Mouse (Mus musculus) liver, adult 2 months (tissue): Measurements from ENCODE around the gene Acsl5.

Experiments
- CTCF ChIP-seq: fragments of 200-500 bp; IDR thresholded peaks from 2 replicates; pipeline ENCODE4 v1.5.1; 2011; ENCODE audit warnings: low read depth, low read length, control low read depth
- POLR2A ChIP-seq: fragments of 200-500 bp; IDR thresholded peaks from 2 replicates; pipeline ENCODE4 v1.6.1; 2011; ENCODE audit warnings: low read length, control low read depth; ENCODE audit not compliant: insufficient read depth; ENCODE audit errors: extremely low read depth

DNA sequence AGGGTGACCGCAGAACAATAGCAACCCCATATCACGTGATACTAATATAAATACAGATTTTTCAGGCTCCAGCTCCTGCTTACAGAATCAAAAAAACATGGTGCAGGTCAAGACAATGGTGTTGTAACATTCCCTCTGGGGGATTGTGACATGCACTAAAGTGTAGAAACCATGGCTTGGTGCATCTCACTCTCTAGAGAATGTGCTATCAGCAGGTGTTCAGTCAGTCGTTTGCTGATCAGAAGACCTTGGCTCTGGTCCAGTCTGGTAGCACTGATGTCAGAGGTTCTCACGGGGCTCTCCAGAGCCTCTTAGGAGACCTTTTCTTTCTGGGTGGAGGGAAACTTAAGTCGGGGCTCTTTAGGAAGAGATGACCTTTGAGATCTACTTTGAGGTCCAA lies 1.3 kb upstream of the Acsl5 start:
- TF ChIP-seq POLR2A = no peak
- no peak for TF ChIP-seq CTCF
